Mouse (Mus musculus): ENCODE results near the gene Dis3l.

Dis3l gene

DNA sequence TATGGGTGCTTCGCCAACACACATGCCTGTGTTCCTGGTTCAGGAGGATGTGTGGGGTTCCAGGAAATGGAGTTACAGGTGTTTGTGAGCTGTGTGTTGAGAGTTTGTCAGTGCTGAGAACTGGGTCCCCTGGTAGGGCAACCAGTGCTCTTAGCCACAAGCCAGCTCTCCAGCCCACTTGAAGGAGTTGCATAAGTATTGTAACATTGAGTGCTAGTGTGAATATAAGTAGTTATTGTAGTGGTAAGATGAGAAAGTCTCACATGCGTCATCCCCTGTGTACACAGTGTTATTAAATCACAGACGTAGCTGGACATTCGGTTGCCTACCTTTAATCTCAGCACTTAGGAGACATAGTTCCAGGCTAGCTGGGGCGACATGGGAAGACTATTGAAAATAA lies 81.2 kb downstream of the Dis3l start:
- CTCF ChIA-PET = no interaction called here
